Mouse (Mus musculus): ENCODE results near the gene Kcnmb3. TPM values are rescaled to one million over a fixed set of nuclear protein-coding genes. Genes with fewer than 3 reads are reported as not detected.
A peak's percentile ranks its signal among the peaks of the same experiment; 100 is the strongest.

Kcnmb3 gene
- polyA plus RNA-seq, 1 experiment from 2014 or later: not detected

DNA sequence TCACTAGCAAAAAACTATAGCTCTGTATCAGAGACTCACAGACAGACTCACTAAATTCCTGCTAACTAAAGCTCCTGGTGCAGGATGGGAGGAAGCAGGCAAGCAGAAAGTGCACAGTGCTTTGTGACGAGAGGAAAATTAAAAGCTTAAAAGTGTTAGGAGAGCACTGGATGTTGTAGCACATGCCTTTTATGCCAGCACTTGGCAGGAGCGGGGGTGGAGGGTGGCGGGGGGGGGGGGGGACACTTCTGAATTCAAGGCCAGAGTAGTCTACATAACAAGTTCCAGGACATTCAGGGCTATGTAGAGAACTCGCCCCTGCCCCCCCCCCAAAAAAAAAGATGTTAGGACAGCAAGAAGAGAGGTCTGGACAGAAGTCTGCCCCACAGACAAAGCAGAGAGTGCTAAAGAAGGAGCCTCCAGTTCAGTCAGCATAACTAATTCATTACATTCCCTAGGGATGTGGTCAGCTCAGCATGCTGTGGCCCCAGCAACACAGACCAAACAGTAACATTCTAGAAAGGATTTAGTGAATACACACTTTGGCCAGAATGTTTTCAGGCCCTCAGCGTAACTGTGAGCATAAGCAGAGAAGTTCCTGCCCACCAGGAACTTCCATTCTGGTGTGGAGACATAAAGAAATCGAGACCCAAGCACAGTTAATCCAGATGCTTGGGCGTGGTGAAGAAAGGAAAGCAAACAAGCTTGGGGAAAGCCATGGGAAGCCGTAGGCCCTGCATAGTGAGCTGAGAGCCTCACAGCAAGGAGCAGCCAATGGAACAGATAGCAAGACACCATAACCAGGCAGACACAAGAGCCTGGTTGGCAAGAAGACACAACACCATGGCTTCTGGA, 4.1 kb upstream of the Kcnmb3 start:
- Histone ChIP-seq H3K9ac (ENCODE audit: low read depth, low read length) (no peak overlapping the region), H3K36me3 (ENCODE audit: control insufficient read depth, insufficient read depth, low read length) (no peaks in the 10 kb centered on the region), H3K9me3 (ENCODE audit: control insufficient read depth, low read length) (no peaks in the 10 kb centered on the region), H3K27ac (ENCODE audit: low read length) (no peak overlapping the region), H3K27me3 (replicated peaks; ENCODE audit: control insufficient read depth, insufficient read depth, low read length) (no peaks in the 10 kb centered on the region), H3K4me1 (ENCODE audit: control insufficient read depth, insufficient read depth, low read length) (no peaks in the 10 kb centered on the region), H3K4me2 (ENCODE audit: low read depth, low read length) (no peak overlapping the region), H3K4me3 (ENCODE audit: low read length) (no peak overlapping the region)
- WGBS: 50% methylated on average over 8 of the region's 8 CpGs
- no peak for ATAC-seq

DNA sequence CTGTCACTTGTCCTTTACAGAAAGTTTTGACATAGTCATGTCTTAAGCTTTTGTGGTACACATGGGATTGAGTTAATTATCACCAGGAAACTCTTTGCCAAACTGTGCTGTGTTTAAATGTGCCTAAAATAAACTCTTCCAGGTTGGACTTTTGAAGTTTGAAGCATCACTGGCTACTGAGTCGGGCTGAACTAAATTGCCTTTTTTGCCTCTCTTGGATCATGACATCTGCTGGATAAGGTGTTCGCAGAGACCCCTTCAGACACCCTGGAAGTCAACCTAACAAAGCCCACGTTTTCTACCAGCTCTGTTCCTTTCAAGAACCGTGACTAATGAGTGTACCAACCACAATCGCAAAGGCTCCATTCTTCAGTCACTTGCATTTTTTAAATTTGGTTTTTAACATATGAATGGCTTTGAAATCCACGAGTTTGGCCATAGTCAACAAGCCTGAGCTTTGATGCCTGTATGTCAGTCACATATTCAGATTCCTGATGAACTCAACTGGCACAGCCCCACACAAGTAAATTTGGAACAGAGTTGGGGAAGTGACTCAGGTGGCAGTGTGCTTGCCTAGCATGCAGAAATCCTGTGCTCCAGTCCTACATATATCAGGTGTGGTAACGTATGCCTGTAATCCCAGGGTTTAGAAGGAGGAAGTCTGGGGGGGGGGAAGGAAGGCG, 3.2 kb upstream of the Kcnmb3 start:
- Histone ChIP-seq H3K36me3 (ENCODE audit: control insufficient read depth, insufficient read depth, low read length) (no peaks in the 10 kb centered on the region), H3K9ac (ENCODE audit: low read depth, low read length) (no peak overlapping the region), H3K4me3 (ENCODE audit: low read length) (no peak overlapping the region), H3K4me2 (ENCODE audit: low read depth, low read length) (no peak overlapping the region), H3K4me1 (ENCODE audit: control insufficient read depth, insufficient read depth, low read length) (no peaks in the 10 kb centered on the region), H3K9me3 (ENCODE audit: control insufficient read depth, low read length) (no peaks in the 10 kb centered on the region), H3K27ac (ENCODE audit: low read length) (no peak overlapping the region), H3K27me3 (replicated peaks; ENCODE audit: control insufficient read depth, insufficient read depth, low read length) (no peaks in the 10 kb centered on the region)
- WGBS: 60% methylated on average over 8 of the region's 8 CpGs
- ATAC-seq: no peak

DNA sequence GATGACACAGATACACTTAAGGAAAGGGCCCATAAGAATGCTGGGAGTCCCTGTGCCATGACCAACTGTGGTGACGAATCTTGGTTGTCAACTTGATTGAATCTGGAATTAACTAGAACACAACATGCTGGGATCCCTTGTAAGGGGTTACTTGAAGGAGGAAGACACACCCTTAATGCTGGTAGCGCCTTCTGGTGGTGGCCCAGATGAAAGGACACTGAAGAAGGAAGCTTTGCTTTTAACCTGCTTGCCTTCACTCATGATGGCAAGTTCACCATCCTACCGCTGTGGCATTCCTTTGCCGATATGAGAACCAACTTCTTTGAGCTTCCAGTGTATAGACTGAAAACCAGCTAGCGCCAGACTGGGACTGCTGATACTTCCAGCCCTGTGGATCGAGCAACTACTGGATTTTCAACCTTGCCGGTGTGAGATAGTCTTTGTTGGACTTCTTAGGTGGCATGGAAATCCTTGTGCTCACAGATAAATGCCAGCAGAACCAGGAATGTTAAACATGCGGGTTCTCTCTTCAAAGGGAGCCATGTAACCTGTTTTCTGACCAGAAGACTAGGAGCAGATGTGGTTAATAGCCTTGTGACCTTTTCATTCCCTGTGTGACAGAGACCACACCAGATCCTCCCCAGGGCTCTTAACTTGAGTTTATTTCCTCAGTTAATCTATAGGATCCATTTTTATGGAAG, 2.5 kb upstream of the Kcnmb3 start:
- H3K9ac ChIP-seq (ENCODE audit: low read depth, low read length): no peak overlapping the region
- H3K4me2 ChIP-seq (ENCODE audit: low read depth, low read length): no peak overlapping the region
- H3K4me3 ChIP-seq (ENCODE audit: low read length): no peak overlapping the region
- H3K27ac ChIP-seq (ENCODE audit: low read length): no peak overlapping the region
- ATAC-seq: no peak
- no peaks in the 10 kb centered on the region for H3K36me3 ChIP-seq (ENCODE audit: control insufficient read depth, insufficient read depth, low read length)
- 82% methylated on average over 8 of the region's 8 CpGs for WGBS
- no peaks in the 10 kb centered on the region for H3K27me3 ChIP-seq (replicated peaks; ENCODE audit: control insufficient read depth, insufficient read depth, low read length)
- no peaks in the 10 kb centered on the region for H3K9me3 ChIP-seq (ENCODE audit: control insufficient read depth, low read length)
- no peaks in the 10 kb centered on the region for H3K4me1 ChIP-seq (ENCODE audit: control insufficient read depth, insufficient read depth, low read length)

DNA sequence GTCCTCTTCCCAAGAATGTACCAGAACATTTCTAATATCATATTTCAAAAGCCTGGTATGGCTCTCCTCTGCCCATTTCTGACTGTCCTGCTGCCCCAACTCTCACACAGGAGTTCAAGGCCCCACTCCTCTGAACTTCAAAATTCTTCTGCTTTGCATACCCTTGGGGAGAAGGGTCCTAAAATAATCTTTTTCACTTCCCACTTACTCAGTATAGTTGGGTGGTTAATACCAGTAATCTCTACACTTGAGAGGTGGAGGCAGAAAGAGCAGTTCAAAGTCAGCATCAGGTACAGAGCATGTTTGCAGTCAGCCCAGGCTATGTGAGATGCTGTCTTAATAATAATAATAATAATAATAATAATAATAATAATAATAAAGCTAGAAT, 1.1 kb downstream of the Kcnmb3 start:
- Histone ChIP-seq H3K4me2 (ENCODE audit: low read depth, low read length) (no peak overlapping the region), H3K36me3 (ENCODE audit: control insufficient read depth, insufficient read depth, low read length) (no peaks in the 10 kb centered on the region), H3K27ac (ENCODE audit: low read length) (no peak overlapping the region), H3K27me3 (replicated peaks; ENCODE audit: control insufficient read depth, insufficient read depth, low read length) (no peaks in the 10 kb centered on the region), H3K9me3 (ENCODE audit: control insufficient read depth, low read length) (no peaks in the 10 kb centered on the region), H3K4me3 (ENCODE audit: low read length) (no peak overlapping the region), H3K4me1 (ENCODE audit: control insufficient read depth, insufficient read depth, low read length) (no peaks in the 10 kb centered on the region), H3K9ac (ENCODE audit: low read depth, low read length) (no peak overlapping the region)
- ATAC-seq: no peak

DNA sequence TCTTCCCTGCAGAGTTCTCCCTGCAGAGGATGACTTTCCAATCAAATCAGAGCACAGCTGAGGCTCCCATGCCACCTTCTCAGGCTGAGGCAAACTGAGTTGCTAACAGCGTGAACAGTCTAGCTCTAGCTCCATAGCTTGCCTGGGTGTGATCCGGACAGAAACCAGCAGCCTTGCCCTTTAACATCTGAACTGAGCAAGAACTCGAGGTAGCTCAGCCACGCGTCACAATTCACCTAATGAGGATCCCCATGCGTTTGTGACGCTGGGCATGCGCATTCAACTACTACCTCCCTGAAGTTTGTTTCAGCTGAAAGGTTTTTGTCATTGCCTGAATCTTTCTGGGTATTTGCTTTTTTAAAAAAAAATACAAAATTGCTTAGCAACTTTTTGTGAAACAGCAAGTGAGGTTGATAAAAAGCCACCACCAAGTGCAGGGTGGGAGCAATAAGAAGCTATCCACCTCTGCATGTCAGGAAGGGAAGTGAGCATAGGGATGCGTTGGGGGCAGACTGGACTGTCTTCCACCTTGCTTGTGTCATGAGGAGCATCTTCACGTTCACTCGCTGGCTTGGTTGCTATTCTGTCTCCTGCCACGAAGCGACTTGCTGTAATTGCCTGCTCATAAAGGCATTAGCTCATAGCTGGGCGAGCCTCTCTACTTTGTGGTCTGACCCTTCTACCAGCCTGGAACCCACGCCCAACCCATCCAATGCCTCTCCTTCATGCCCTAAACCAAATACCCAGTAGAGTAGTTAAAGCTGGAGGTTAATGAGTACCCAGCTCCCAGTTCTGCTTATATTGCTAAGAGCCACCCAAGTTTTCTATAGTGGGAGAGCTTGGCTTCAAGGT, 1.7 kb downstream of the Kcnmb3 start:
- Histone ChIP-seq H3K36me3 (ENCODE audit: control insufficient read depth, insufficient read depth, low read length) (no peaks in the 10 kb centered on the region), H3K4me3 (ENCODE audit: low read length) (no peak overlapping the region), H3K9me3 (ENCODE audit: control insufficient read depth, low read length) (no peaks in the 10 kb centered on the region), H3K9ac (ENCODE audit: low read depth, low read length) (no peak overlapping the region), H3K27ac (ENCODE audit: low read length) (no peak overlapping the region), H3K4me1 (ENCODE audit: control insufficient read depth, insufficient read depth, low read length) (no peaks in the 10 kb centered on the region), H3K4me2 (ENCODE audit: low read depth, low read length) (no peak overlapping the region), H3K27me3 (replicated peaks; ENCODE audit: control insufficient read depth, insufficient read depth, low read length) (no peaks in the 10 kb centered on the region)
- 67% methylated on average over 15 of the region's 15 CpGs for WGBS
- peak; percentile 62 for ATAC-seq

DNA sequence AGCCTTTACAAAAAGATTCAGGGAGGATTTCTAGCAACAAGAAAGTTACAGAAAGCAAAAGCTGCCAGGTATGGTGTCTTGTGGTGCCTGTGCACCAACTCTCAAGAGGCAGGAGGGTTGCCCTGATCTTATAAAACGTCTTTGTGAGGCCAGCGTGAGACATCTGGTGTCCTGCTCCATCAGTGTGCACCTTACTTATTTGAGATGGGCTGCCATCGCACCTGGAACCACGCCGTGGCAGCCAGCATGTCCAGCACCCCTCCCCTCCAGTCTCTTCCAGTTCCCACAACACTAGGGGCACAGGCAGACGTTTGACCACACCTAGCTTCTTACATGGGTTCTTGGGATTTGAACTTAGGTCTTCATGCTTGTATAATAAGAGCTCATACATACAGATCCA, 3.9 kb downstream of the Kcnmb3 start:
- Histone ChIP-seq H3K4me3 (ENCODE audit: low read length) (no peak overlapping the region), H3K9ac (ENCODE audit: low read depth, low read length) (no peak overlapping the region), H3K9me3 (ENCODE audit: control insufficient read depth, low read length) (no peaks in the 10 kb centered on the region), H3K4me1 (ENCODE audit: control insufficient read depth, insufficient read depth, low read length) (no peaks in the 10 kb centered on the region), H3K27me3 (replicated peaks; ENCODE audit: control insufficient read depth, insufficient read depth, low read length) (no peaks in the 10 kb centered on the region), H3K4me2 (ENCODE audit: low read depth, low read length) (no peak overlapping the region), H3K27ac (ENCODE audit: low read length) (no peak overlapping the region), H3K36me3 (ENCODE audit: control insufficient read depth, insufficient read depth, low read length) (no peaks in the 10 kb centered on the region)
- no peak for ATAC-seq
- WGBS: 85% methylated on average over 6 of the region's 6 CpGs

DNA sequence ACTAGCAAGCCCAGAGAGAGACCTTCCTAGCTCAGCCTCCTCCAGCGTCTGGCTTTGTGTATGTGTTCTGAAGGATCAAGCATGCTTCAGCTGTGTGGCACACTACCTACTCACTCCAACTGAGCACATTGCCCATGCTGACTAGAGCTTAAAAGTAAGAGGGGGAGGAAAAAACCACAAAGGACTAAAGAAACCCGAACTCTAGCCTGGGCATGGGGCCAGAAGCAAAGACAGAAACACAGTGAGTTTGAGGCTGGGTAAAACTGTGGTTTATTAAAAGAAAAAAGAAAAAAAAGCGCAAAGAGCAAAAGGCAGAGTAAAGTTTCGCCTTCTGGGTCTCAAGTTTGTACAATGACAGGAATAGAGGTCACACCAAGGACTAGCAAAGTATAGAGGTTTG, 5.5 kb downstream of the Kcnmb3 start:
- ATAC-seq: no peak
- H3K9me3 ChIP-seq (ENCODE audit: control insufficient read depth, low read length): no peaks in the 10 kb centered on the region
- no peak overlapping the region for H3K4me3 ChIP-seq (ENCODE audit: low read length)
- no peak overlapping the region for H3K4me2 ChIP-seq (ENCODE audit: low read depth, low read length)
- no peak overlapping the region for H3K9ac ChIP-seq (ENCODE audit: low read depth, low read length)
- H3K27me3 ChIP-seq (replicated peaks; ENCODE audit: control insufficient read depth, insufficient read depth, low read length): no peaks in the 10 kb centered on the region
- H3K27ac ChIP-seq (ENCODE audit: low read length): no peak overlapping the region
- WGBS: 76% methylated on average over 4 of the region's 4 CpGs
- no peaks in the 10 kb centered on the region for H3K4me1 ChIP-seq (ENCODE audit: control insufficient read depth, insufficient read depth, low read length)
- H3K36me3 ChIP-seq (ENCODE audit: control insufficient read depth, insufficient read depth, low read length): no peaks in the 10 kb centered on the region

DNA sequence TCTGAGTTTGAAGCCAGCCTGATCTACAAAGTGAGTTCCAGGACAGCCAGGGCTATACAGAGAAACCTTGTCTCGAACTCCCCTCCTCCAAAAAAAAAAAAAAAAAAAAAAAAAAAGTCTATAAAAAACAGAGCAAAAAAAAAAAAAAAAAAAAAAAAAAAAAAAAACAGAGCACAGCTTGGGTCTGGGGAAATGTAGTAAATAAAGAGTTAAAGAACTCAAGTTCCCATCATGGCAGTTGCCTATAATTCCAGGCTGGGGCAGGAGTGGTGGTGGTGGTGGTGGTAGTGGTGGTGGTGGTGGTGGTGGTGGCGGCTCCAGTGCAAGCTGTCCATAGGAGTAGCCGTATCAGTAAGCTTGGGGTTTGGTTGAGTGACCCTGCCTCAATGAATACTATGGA, 9.0 kb downstream of the Kcnmb3 start:
- Histone ChIP-seq H3K9ac (ENCODE audit: low read depth, low read length) (no peak overlapping the region), H3K36me3 (ENCODE audit: control insufficient read depth, insufficient read depth, low read length) (no peaks in the 10 kb centered on the region), H3K4me1 (ENCODE audit: control insufficient read depth, insufficient read depth, low read length) (no peaks in the 10 kb centered on the region), H3K9me3 (ENCODE audit: control insufficient read depth, low read length) (no peaks in the 10 kb centered on the region), H3K27me3 (replicated peaks; ENCODE audit: control insufficient read depth, insufficient read depth, low read length) (no peaks in the 10 kb centered on the region), H3K4me2 (ENCODE audit: low read depth, low read length) (no peak overlapping the region), H3K27ac (ENCODE audit: low read length) (no peak overlapping the region), H3K4me3 (ENCODE audit: low read length) (no peak overlapping the region)
- WGBS: 86% methylated on average over 3 of the region's 3 CpGs
- no peak for ATAC-seq

DNA sequence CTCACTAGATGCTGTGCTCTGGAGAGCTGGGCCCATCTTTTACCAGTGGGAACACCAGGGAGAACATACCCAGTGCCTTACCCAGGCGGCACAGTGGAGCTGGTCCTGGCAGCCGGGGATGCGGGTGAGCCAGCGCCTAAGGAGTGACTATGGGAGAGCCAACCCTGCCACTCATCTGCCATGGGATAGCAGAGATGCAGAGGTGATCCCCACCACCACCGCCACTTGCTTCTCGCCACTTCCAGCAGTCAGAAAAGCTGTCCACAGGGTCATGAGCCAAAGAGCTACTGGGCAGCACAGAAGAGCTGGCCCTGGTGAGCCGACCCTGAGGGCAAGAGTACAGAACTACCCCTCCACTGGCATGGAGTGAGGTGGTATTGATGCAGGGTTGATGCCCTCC, 12.1 kb downstream of the Kcnmb3 start:
- no peak for ATAC-seq
- Histone ChIP-seq H3K4me1 (ENCODE audit: control insufficient read depth, insufficient read depth, low read length) (no peaks in the 10 kb centered on the region), H3K27me3 (replicated peaks; ENCODE audit: control insufficient read depth, insufficient read depth, low read length) (no peaks in the 10 kb centered on the region), H3K4me3 (ENCODE audit: low read length) (no peak overlapping the region), H3K9me3 (ENCODE audit: control insufficient read depth, low read length) (no peaks in the 10 kb centered on the region), H3K4me2 (ENCODE audit: low read depth, low read length) (no peak overlapping the region), H3K9ac (ENCODE audit: low read depth, low read length) (no peak overlapping the region), H3K27ac (ENCODE audit: low read length) (no peak overlapping the region), H3K36me3 (ENCODE audit: control insufficient read depth, insufficient read depth, low read length) (no peaks in the 10 kb centered on the region)
- WGBS: 90% methylated on average over 7 of the region's 7 CpGs

Data from intestine, embryonic 16.5 days (tissue).